Mouse (Mus musculus) cerebellum, adult 8-10 months (tissue): ENCODE data around the gene Ppp6r3.

Experiments
- DNase-seq: peaks from one replicate; pipeline ENCODE4 v3.0.0; 2022

Gene Ppp6r3

DNA sequence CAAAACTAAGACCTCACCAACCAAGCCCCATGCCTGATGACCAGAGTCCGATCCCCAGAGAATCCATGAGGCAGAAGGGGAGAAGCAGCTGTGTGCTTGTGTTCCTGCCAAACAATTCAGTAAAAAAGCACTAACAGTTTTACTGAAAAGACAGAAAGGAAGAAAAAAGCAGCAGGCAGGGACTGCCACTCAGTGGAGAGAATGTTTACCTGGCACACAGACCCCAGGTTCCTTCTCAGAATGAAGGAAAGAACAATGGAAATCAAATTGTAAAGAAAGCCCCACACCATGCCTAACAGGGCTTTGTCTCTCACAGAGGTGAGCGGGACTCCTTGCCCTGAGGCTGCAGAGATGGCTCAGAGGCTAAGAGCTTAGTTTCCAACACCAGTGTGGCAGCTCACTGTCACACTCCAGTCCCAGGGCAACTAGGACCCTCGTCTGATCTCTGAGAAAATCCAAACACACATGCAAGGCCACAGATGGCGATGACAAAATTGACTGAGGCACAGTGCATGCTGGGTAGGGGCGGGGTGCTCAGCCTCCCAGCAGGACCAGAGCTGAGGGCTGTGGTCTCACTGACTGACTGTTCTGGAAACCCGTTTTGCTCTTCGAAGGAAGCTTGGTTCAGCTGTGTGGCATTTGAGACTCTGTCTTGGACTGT lies 146.3 kb downstream of the Ppp6r3 start:
- DNase-seq: no peak

- no peak for DNase-seq
Measured at GRCm38 (mm10) chr19:3428057-3428830, 147.3 kb downstream of the Ppp6r3 start.

GRCm38 (mm10) chr19:3424214-3424613 lies 151.3 kb downstream of the Ppp6r3 start:
- DNase-seq: no peak

DNA sequence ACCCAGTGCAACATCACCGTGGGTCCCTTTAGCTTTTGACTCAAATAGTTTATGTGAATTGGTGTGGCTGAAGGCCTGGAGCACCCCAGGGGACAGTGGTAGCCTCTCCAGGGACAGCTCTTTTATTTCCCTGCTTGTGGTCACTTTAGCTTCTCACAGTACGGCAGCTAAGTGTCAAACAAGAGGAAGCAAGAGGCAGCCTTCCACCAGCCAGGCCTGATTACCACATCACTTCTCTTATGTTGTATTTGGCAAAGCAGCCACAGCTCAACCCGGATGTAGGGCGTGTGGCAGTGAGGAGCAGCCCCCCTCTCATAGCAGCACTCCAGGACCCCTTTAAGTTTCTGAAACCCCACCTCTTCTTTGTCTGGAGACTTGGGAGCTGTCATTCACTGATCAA lies 152.6 kb downstream of the Ppp6r3 start:
- no peak for DNase-seq

DNA sequence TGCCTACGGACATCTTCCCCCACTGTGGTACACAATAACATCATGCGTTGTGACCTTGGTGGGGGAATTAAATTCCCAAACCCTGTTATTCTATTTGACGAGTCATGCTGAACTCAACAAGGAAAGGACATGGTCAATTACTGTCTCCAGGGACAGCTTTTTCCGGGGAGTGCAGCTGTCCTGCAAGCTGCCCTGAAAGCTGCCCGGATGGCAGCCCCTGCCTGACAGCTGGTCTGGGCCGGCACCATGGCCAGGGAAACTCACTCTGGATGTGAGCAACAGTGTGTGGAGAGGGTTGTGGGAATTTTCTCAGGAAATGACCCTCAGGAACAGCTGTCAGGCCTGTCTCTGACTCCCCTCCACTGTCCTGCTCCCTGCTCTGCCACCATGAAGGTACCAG lies 153.1 kb downstream of the Ppp6r3 start:
- no peak for DNase-seq

GRCm38 (mm10) chr19:3419251-3419650 lies 156.3 kb downstream of the Ppp6r3 start:
- no peak for DNase-seq

DNA sequence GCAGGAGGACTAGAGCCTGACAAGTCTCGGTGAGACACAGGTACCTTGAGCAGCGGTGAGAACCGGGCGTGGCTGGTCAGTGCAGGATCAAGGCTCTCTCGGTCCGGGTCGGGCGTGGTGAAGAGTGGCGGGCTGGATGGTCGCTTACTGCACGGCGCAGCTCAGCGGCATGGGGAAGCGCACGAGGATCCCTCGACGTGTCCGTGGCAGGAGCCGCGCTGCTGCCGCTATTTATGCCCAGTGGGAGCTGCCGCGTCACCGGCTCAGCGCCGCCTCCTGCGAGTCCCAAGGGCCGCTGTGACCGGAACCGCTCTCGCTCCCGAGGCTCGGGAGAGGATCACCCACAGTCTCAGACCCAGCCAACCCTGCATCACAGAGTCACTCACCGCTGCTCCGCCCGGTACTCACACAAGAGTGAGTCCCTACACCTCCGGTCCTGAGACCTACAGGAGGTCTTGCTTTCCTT lies 161.2 kb downstream of the Ppp6r3 start, which contains the start of gene Gal:
Gal (minus strand) TSS at position 277 of the 466 bp plus-strand sequence.
- DNase-seq: no peak

DNA sequence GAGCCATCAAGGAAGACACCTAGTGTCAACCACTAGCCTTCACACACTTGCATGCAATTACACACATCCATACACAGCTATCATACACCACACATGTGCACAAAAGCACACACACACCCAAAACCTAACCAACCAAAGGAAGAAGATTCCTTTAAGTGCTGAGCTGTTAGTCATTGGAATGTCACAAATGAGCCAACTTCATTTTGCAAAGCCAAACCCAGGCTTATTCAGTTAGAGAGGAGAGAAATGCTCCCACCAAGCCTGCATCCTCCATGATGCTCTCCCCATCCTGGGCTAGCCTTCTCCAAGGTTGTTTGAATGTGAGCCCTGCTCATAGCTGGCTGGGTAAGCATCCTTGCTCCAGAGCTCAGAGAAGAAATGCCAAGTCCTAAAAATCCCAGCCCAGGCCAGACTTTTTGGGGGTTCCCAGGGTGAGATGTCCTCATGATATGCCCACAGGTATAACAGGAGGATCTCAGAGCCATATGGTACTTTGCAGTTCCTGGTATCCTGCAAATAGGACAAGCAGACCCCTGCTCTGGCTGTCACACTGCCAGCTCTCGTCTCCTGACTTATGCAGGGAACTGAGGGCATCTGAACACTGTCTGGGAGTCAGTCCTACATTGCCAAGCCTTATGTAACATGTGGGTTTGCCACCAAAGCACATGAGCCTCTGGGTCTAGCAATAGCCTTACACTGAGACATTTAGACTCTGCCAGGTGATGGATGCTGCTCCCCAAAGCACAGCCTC lies 169.8 kb downstream of the Ppp6r3 start:
- no peak for DNase-seq
